Mouse (Mus musculus) liver, adult 2 months (tissue): Measurements from ENCODE around the gene Gpc1. TPM values are rescaled to one million over a fixed set of nuclear protein-coding genes. Genes with fewer than 3 reads are reported as not detected.

Source experiments
- DNase-seq: peaks from one replicate; pipeline ENCODE4 v3.0.0-alpha.2; 2011; ENCODE audit warnings: low read depth, low spot score; ENCODE audit errors: extremely low read depth
- H3K27ac ChIP-seq: fragments of 200-500 bp; replicated peaks from 2 replicates; pipeline ENCODE4 v1.5.1; 2012; ENCODE audit warnings: low read depth, mild to moderate bottlenecking, control low read depth, inconsistent platforms, low read length; ENCODE audit not compliant: insufficient read depth
- H3K27me3 ChIP-seq: fragments of 200-500 bp; 2 replicates; pipeline ENCODE4 v1.6.1; 2012; ENCODE audit warnings: mild to moderate bottlenecking, moderate library complexity, low read length, inconsistent platforms; ENCODE audit not compliant: control insufficient read depth, insufficient read depth
- H3K36me3 ChIP-seq: fragments of 200-500 bp; 2 replicates; pipeline ENCODE4 v1.6.1; 2012; ENCODE audit warnings: low read length, inconsistent platforms; ENCODE audit not compliant: control insufficient read depth, insufficient read depth
- H3K4me1 ChIP-seq: fragments of 200-500 bp; 2 replicates; pipeline ENCODE4 v1.6.1; 2011; ENCODE audit warnings: low read length; ENCODE audit not compliant: control insufficient read depth, insufficient read depth
- H3K4me3 ChIP-seq: fragments of 200-500 bp; 2 replicates; pipeline ENCODE4 v1.5.1; 2011; ENCODE audit warnings: low read depth, mild to moderate bottlenecking, control low read depth, low read length, moderate library complexity; ENCODE audit not compliant: insufficient read depth
- H3K79me2 ChIP-seq: fragments of 200-500 bp; 2 replicates; pipeline ENCODE4 v1.6.1; 2012; ENCODE audit warnings: inconsistent platforms, mild to moderate bottlenecking, low read length, moderate library complexity; ENCODE audit not compliant: control insufficient read depth, insufficient read depth
- H3K9ac ChIP-seq: fragments of 200-500 bp; 2 replicates; pipeline ENCODE4 v1.6.1; 2012; ENCODE audit warnings: low read depth, mild to moderate bottlenecking, control low read depth, inconsistent platforms, low read length
- CTCF ChIP-seq: fragments of 200-500 bp; IDR thresholded peaks from 2 replicates; pipeline ENCODE4 v1.5.1; 2011; ENCODE audit warnings: low read depth, low read length, control low read depth
- POLR2A ChIP-seq: fragments of 200-500 bp; IDR thresholded peaks from 2 replicates; pipeline ENCODE4 v1.6.1; 2011; ENCODE audit warnings: low read length, control low read depth; ENCODE audit not compliant: insufficient read depth; ENCODE audit errors: extremely low read depth
- WGBS: fragments of 180-500 bp; shearing (Covaris S2); methylation state at CpG from one replicate; pipeline ENCODE4 v1.1.7; 2018; 5-methylcytosine and 5-hydroxymethylcytosine counted together
- polyA plus RNA-seq: library from polyadenylated mRNA; depleted of rRNA; stranded (reverse); fragments of >200 nt; gene quantifications from 2 replicates; pipeline ENCODE4 v1.2.3, GENCODE M21; 2012
- total RNA-seq: library from RNA; depleted of rRNA; stranded (reverse); fragments of >200 nt; gene quantifications from 2 replicates; pipeline ENCODE4 v1.2.3, GENCODE M21; 2014

Gene Gpc1
- total and polyA plus RNA-seq, 2 experiments = 0.92 to 2.1 TPM

DNA sequence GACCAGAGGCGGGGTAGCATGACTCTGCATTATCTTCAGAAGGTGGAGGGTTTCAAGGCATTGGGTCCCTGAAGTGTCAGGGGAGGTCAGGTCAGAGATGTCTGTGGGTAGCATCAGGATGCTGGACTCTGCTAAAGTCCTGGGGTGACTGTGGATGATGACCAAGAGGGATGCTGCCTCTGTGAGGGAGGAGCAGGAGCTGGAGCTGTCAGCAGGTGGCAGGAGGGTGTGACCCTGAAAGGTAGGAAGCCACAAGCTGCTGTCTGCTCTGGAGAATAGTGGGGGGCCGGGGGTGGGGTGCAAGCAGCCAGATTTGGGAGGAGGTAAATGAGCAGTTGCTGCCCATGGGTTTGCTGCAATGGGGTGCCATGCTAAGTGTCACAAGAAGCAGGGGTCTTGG lies 18.0 kb downstream of the Gpc1 start:
- WGBS = 67% methylated on average over 2 of the region's 2 CpGs
- Histone ChIP-seq H3K79me2 (no peaks in the 10 kb centered on the region), H3K27me3 (peaks cover 3% of the 10 kb centered on the region; the same call in 1 of the 2 replicates), H3K9ac (no peak overlapping the region), H3K27ac (no peak overlapping the region), H3K4me3 (no peak overlapping the region), H3K36me3 (no peaks in the 10 kb centered on the region), H3K4me1 (no peaks in the 10 kb centered on the region)
- no peak for DNase-seq
- TF ChIP-seq POLR2A (no peak), CTCF (no peak)

DNA sequence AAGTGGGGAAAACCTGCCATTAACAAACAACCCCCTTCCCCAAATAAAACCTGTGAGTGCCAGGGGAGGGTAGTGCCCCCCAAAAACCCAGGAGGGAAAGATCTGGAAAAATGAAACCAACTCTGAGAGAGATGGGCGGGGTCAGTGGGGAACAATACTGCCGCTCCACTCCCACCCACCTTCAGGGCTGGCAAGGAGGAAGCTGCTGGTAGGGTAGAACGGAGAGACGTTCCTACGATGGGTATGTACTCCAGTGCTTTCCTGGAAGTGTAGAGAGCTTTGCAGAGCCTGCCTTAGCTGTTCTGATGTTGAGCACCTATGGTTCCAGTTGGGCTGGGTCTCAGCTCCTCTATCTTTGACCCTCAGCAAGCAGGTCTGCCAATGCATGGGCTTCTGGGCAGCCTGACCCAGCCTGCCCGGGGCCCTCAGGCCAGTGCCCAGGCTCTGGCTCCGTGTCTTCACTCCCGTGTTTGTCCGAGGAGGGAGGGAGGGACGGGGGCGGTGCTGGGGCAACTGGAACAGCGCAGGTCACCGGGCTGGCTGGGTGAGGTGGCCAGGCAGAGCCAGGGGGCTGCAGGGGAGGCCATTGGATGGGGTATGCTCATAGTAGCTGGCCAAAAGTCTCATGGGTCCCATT lies 18.6 kb downstream of the Gpc1 start:
- Histone ChIP-seq H3K27me3 (peaks cover 3% of the 10 kb centered on the region; the same call in 1 of the 2 replicates), H3K4me1 (no peaks in the 10 kb centered on the region), H3K4me3 (no peak overlapping the region), H3K27ac (no peak overlapping the region), H3K79me2 (no peaks in the 10 kb centered on the region), H3K9ac (no peak overlapping the region), H3K36me3 (no peaks in the 10 kb centered on the region)
- 49% methylated on average over 13 of the region's 13 CpGs for WGBS
- DNase-seq = no peak
- TF ChIP-seq CTCF (no peak), POLR2A (no peak)

DNA sequence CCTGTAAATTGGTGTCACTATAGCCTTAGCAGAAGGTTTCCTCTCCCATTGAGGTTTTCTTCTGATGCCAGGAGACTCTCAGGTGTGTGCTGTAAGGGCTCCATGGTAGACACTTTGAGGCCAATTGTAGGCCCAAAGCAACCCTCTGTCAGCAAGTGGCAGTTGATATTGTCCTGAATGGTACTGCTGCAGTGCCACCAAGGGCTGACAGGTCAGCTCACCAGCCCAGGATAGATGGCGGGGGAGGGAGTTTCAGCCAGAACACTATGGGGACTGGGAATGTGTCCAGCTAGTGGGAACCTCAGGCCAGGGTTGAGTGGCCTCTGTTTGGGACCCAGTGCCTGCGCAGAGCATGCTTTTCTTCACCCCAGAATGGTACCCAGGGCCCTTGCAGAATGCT lies 21.0 kb downstream of the Gpc1 start:
- no peak for DNase-seq
- TF ChIP-seq POLR2A (no peak), CTCF (no peak)
- WGBS = 94% methylated on average over 2 of the region's 2 CpGs

DNA sequence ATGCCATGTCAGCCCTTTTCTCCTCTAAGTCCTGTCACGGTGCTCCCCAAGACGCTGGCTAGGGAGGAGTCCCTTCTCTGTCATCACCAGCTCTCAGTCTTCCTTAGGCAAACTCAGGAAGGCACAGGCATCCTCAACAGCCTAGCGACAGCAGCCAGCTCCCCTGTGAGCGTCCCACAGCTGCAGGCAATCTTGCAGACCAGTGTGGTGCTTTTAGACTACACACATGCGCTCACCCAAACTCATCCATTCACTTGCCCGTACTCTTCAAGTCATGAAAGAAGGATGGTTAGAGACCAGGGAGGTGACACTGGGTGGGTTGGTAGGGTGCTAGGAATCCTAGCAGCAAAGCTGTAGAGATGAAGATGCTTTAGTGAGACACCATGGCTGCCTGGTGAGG lies 30.1 kb downstream of the Gpc1 start:
- DNase-seq = no peak
- H3K9ac ChIP-seq = no peak overlapping the region
- H3K27me3 ChIP-seq = no peaks in the 10 kb centered on the region
- no peak overlapping the region for H3K4me3 ChIP-seq
- no peaks in the 10 kb centered on the region for H3K79me2 ChIP-seq
- WGBS = 75% methylated on average over 6 of the region's 6 CpGs
- H3K4me1 ChIP-seq = no peaks in the 10 kb centered on the region
- H3K27ac ChIP-seq = no peak overlapping the region
- H3K36me3 ChIP-seq = no peaks in the 10 kb centered on the region
- no peak for TF ChIP-seq CTCF
- no peak for TF ChIP-seq POLR2A

More for the DNA sequence above, 21.0 kb downstream of the Gpc1 start:
- Histone ChIP-seq H3K27ac (no peak overlapping the region), H3K9ac (no peak overlapping the region), H3K79me2 (no peaks in the 10 kb centered on the region), H3K27me3 (peaks cover 3% of the 10 kb centered on the region; the same call in 1 of the 2 replicates), H3K4me1 (no peaks in the 10 kb centered on the region), H3K36me3 (no peaks in the 10 kb centered on the region), H3K4me3 (no peak overlapping the region)

DNA sequence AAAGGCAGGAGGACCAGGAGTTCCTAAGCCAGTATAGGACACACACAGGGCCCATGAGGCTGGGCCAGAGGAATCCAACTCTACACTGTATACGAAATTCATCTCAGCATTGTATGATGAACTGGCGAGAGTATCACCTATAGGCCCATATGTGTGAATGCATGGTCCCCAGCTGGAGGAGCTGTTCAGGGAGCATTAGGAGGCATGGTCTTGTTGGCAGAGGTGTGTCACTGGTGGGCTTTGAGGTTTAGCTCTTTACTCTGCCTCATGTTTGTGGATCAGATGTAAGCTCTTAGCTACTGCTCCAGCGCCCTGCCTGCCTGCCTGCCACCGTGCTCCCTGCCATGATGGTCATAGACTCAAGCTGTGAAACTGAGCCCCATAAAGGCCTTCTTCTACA lies 31.8 kb downstream of the Gpc1 start:
- no peak overlapping the region for H3K4me3 ChIP-seq
- no peaks in the 10 kb centered on the region for H3K36me3 ChIP-seq
- no peaks in the 10 kb centered on the region for H3K27me3 ChIP-seq
- DNase-seq = no peak
- no peaks in the 10 kb centered on the region for H3K79me2 ChIP-seq
- H3K9ac ChIP-seq = no peak overlapping the region
- no peak overlapping the region for H3K27ac ChIP-seq
- TF ChIP-seq CTCF (no peak), POLR2A (no peak)
- 72% methylated on average over 4 of the region's 4 CpGs for WGBS
- no peaks in the 10 kb centered on the region for H3K4me1 ChIP-seq

DNA sequence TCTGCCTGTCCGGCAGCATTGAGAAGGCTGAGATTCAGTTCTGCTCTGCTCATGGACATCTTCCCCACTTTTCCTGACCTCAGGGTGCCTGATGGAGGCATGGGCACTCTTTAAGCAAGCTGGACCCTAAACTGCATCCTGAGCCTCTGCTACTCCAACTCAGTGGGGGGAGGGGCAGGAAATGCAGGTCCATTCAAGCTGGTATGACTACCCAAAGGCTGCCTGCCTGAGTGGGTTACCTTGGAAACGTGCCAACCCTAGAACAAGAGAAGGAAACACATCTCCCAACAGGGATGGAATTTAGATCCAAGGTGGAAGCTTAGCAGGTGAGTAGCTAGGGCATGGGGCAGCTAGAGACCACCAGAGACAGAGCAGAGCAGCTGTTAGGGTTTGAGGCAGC lies 34.7 kb downstream of the Gpc1 start:
- 54% methylated on average over 2 of the region's 2 CpGs for WGBS
- Histone ChIP-seq H3K36me3 (no peaks in the 10 kb centered on the region), H3K9ac (no peak overlapping the region), H3K27ac (no peak overlapping the region), H3K79me2 (no peaks in the 10 kb centered on the region), H3K4me1 (no peaks in the 10 kb centered on the region), H3K27me3 (no peaks in the 10 kb centered on the region), H3K4me3 (no peak overlapping the region)
- no peak for TF ChIP-seq POLR2A
- no peak for TF ChIP-seq CTCF
- DNase-seq = no peak
